Mouse (Mus musculus): ENCODE results near the gene Slc35e1. TPM values are rescaled to one million over a fixed set of nuclear protein-coding genes. Genes with fewer than 3 reads are reported as not detected.

The Slc35e1 gene
- total RNA-seq (2017), result 20.7 and 23.2 TPM in 2 replicates

DNA sequence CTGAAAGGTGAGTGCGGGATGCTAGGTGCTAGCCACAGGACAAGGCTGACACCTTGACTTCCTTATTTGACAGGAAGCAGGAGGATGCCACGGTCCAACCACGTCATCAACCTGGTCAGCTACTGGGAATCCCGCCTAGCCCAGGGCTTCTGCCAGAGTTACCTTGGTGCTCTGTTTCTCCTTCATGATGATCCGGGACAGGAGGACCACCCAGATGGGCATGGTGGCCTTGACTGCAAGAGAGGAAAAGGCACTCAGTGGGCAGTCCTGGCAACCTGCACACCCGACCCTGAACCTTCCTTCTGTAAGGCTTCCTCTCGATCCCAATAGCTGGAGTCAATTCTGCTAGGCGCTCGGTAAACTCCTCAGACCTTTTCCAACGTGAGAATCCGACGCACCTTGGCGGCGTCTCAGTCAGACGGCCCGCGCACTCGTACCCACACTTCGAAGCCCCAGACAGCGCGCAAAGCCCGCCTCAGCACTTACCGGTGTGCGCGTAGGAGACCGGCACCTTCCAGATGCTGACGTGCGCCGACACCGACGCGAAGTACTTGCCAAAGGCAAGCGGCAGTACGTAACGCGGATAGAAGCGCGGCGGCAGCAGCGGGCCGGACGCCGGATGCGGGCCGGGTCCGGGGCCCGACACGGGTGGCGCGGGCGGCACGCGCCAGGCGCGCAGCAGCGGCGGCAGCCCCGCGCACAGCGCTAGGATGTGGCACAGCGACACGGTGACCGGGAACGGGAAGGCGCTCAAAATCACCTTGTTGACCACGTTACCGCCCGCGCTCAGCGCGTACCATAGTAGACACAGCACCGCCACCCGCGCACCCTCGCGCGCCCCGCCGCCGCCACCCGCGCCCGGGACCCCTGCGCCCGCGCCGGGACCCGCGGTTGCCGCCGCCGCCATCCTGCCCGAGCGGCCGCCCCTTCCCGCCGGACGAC lies at the start of gene Slc35e1:
Slc35e1 (minus strand) TSS at position 935 of the 942 bp plus-strand sequence.
- ATAC-seq (replicated peaks; ENCODE audit: low read depth, poor library complexity, severe bottlenecking), result peak; percentile 7; the same call in 1 of the 2 replicates

DNA sequence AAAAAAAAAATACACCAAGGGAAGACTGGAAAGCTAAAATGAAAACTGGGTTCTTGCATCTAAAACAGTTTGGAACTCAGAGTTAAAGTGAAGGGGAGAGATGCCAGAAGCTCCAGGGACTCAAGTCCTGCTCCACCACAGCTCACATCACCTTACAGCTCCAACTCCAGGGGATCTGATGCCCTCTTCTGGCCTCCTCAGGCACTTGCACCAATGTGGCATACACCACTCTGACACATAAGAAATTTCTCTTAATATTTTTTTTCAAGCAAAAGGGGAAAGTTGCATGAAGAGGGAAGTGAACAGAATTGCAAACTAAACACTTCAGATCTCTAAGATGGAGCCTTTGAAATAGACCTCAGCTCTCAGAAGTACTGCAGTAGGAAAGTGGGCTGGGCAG lies 46.8 kb upstream of the Slc35e1 start:
- peak; percentile 64; the same call in 1 of the 2 replicates for ATAC-seq (replicated peaks; ENCODE audit: low read depth, poor library complexity, severe bottlenecking)

DNA sequence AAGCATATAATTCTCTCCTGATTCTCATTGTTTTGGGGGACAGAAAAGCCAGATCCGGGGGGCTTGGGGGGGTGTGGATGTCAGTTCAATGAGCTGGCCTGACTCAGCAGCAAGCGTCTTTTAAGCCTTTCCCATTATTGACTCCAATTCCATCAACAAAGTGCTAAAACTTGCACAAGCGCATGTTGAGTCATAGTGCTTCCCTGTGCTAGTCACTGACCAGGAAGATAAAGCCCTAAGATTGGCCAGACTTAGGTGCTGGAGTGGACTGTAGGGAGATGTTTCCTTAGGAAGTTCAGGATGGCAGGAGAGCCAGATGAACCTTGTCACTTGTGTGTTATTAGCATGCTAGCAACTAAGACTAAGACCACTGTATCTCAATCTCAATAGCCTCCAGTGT lies 42.5 kb upstream of the Slc35e1 start:
- ATAC-seq (replicated peaks; ENCODE audit: low read depth, poor library complexity, severe bottlenecking), result no peak

DNA sequence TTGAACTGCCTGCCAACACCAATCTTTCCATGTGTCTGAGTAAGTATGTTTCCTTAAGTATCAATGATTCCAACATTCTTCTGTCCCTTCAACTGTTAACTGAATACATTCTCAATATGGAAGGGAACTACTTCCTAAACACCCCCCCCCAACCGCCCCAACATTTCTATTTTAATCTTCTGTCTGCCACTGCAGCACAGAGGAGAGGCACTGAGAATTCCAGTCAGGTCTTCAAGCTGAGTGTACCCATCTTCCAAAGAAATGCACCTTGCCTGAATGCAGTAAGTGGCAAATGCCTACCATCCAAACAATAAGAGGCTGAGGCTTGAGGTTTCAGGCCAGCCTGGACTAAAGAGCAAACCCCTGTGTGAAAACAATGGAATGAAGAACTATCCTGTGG lies 39.7 kb upstream of the Slc35e1 start:
- no peak for ATAC-seq (replicated peaks; ENCODE audit: low read depth, poor library complexity, severe bottlenecking)

DNA sequence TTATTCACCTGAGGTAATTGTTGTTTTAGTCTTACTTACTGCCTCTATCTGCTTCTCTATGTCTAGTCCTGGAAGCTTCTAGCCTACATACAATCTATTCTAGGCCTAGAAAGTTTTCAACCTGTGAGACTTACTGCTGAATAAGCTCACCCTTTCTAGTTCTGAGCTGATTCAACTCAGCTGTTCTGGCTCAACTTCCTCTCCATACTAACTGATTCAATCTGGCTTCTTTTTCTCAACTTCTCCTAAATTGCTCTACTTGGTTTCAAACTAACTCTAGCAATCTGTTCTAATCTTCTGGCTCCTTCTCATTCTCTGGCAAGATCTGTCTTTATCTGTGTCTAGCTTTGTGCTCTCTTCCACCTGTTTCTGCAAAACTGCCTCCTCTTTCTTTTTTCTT lies 29.5 kb upstream of the Slc35e1 start:
- 0 out of 2 replicates have a peak, but pooled peaks have one; percentile 15 for ATAC-seq (replicated peaks; ENCODE audit: low read depth, poor library complexity, severe bottlenecking)

DNA sequence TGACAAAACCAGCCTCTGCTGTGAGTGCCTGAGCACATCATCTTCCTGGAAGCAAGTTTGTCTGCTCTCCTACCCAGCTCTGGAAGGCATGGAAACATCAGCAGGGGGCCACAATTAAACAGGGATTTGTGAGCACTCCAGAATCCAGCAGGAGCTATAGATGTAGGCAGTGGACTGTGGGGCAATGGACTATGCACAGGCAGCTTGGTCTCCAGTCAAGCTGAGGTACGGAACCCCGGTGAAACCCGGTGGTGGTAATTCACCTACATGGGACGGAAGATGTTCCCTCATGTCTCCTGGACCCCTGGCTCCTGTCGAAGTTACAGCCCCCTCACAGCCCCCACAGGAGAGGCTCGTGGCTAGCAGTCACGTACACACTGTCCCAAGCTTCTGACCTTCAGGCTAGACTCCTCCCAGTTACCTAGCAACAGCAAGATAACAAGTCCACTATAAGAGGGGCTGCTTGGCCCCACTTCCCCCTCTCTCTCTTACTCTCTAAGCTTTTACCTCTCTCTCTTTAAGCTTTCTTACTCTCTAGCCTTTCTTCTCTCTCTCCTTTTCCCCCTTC lies 25.1 kb upstream of the Slc35e1 start:
- no peak for ATAC-seq (replicated peaks; ENCODE audit: low read depth, poor library complexity, severe bottlenecking)

DNA sequence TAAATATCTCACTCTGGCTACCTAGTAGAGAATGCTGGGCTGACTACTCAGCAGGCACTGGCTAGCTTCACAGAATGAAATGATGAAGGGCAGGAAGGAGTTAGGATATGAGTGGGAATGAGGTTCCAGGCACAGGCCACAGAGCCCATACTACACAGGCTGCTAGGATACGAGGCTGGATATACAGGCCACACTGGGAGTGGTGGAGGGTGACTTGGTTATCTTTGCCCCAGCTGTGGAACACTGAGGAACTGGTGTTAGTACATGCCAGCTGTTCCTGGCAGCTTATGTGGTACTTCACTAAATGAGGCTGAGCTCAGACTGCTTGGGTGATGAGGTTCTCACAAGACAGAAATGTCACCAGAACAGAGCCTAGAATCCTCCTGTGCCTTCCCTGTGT lies 20.7 kb upstream of the Slc35e1 start:
- no peak for ATAC-seq (replicated peaks; ENCODE audit: low read depth, poor library complexity, severe bottlenecking)

DNA sequence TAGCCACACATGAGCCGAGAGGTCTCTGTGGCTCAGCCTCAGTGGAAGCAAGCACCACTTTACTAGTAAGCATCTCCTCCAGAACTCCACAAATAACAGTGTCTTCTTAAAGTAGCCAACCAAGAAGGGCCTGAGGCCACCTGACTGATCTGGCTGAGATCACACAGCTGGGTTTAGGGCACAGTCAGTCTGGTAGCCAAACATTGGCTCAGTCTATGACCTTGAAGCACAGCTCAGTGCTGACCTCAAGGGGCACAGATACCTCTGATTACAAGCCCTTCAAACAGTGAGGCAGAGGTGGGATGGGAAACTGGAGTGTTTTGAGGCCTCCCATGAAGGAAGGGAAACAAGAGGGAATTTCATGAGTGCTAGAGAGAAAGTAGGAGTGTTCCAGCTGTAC lies 20.2 kb upstream of the Slc35e1 start:
- ATAC-seq (replicated peaks; ENCODE audit: low read depth, poor library complexity, severe bottlenecking), result no peak

DNA sequence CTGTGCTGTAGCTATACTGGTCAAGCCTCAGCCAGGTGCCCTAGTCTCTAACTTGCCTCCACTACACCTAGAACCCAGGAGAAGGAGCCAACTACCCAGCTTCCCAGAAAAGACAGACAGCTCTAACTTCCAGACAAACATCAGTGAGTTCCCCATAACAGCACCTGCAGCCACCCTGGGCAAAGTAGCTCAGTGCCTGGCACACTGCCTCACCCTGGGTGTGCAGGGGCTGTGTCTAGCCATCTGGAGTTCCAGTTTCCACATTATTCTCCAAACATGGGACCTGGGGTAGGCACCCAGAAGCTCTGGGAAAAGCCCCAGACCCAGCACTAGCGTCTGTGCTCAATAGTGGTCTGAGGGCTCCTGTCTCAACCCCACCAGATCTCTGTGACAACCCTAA lies 15.1 kb upstream of the Slc35e1 start:
- ATAC-seq (replicated peaks; ENCODE audit: low read depth, poor library complexity, severe bottlenecking), result no peak

DNA sequence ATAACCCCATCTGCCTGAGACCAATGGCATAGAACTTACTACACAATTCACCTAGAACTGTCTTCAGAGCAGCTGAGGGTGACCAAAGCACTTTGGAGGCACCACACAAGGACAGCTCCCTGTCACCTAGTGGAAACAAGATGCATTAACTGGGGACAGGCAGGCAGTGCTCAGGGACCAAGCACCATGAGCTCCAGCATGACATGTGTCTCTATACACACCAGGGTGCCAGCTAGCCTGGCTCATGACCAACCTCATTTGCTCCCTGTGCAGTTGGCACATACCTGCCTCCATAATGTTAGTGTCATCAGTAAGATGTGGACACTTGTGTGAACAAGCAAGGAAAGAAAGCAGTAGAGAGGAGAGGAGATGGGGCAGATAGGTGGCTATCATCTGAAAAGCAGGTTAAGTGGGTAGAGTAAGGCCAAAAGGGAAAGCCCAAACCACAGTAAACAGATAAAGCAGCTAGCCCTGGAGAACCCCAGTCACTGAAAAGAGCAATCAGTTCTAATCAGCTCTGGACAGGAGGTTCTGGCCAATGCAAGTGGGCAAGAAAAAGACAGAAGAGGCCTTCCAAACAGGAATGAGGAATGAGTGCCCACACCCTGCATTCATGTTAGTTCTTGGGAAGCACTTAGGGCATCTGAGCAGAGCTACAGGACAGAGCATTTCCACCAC lies 12.4 kb upstream of the Slc35e1 start:
- peak; percentile 40 for ATAC-seq (replicated peaks; ENCODE audit: low read depth, poor library complexity, severe bottlenecking)

DNA sequence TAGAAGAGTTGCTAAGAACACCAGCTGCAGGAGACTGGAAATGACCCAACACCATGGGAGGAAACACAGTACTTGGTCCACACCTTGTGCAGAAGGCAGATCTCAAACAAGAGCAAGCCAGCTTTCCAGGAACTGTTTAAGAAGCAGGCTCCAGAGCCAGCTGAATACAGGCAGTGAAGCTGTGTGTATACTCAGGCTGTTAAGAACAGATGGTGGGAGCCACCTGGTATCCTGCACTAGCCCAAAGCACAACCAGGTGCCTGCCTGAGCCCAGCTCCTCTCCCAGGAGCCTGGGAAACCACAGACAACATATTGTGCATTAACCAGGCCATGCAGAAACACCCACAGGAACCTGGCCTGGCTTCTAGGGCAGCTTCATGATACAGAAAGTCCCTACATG lies 11.7 kb upstream of the Slc35e1 start:
- no peak for ATAC-seq (replicated peaks; ENCODE audit: low read depth, poor library complexity, severe bottlenecking)

DNA sequence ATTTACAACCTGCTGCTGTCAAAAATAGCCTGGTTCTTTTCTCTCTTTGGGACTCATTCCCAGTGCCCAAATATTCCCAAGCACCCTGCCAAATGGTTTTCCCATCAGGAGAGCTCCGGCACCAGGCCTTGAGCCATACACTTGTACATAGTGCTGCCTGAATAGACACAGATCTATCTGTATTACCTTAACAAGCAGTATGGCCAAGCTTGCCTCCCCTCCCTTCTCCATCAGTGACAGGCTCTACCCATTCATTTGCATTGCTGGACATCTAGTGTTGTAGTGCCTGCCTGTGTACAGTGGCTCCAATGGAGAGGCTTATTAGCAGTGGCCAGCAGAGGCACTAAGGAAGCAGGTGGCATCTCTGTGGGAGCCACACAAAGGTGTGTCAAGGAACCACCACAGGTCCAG lies 8.1 kb upstream of the Slc35e1 start:
- ATAC-seq (replicated peaks; ENCODE audit: low read depth, poor library complexity, severe bottlenecking), result no peak

DNA sequence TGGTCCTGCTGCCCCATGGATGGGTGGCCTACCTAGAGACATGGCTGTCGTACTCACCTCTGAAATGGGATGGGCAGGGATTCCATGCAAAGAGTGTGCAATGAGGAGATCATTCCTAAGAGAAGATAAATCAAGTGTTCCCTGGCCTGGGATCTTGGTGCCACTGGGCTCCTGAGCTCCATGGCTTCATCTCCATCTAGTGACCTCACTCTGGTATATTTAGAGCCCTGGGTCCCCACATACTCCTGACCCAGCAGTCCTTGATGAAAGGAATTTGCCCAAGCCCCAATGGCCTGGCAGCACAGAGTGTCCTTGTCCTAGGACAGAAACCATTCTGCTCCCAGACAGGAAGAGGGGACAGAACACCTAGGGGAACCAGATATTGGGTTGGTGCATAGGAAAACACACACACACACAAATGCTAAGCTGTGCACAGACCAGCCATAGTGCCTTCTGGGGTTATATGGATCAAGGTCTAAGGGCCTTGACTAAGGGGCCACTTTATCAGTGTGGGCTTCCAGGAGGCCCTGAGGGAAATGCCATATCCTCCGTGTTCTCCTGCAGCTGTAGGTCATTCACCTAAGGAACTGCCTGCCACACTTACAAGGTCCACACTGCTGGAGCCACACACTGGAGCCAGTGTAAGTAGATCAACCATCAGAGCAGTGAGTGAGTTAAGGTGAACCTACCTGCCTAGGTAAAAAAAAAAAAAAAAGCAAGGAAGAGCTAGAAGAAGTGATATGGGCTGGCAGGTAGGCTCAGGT lies 7.3 kb upstream of the Slc35e1 start:
- ATAC-seq (replicated peaks; ENCODE audit: low read depth, poor library complexity, severe bottlenecking), result no peak

DNA sequence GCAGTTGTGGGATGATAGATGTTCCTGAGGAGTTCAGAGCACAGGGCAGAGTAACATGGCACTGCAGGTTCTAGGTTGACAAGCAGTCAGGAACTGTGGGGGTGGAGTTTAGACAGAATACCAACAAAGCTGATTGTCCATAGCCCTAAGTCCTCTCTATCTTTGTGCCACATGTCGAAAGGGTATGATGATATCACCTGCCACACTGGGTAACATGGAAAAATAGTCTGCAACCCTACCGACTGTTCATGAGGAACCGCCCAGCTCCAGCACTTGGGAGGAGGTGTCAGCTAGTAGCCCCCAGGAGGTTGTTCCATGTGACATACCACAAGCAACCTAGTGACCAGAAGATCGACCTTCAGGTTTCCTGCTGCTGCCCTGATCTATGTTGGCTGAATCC lies 6.1 kb upstream of the Slc35e1 start:
- no peak for ATAC-seq (replicated peaks; ENCODE audit: low read depth, poor library complexity, severe bottlenecking)

DNA sequence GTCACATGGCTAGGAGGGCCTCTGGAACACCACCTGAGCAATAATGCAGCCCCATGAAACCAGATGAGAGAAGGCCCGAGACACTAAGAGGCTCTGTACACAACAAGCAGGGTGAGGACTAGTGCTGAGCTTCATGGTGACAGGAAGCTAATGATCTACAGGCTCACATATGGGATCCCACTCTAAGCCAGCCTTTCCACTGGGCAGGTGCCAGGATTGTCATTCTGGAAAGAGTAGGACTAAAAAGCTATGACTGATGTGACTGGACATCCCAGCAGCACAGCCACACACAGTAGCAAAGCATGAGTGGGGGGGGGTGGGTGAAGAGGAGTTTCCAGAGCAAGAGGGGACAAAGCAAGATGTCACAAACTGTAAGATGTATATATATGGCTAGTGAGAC lies 5.5 kb upstream of the Slc35e1 start:
- ATAC-seq (replicated peaks; ENCODE audit: low read depth, poor library complexity, severe bottlenecking), result no peak

DNA sequence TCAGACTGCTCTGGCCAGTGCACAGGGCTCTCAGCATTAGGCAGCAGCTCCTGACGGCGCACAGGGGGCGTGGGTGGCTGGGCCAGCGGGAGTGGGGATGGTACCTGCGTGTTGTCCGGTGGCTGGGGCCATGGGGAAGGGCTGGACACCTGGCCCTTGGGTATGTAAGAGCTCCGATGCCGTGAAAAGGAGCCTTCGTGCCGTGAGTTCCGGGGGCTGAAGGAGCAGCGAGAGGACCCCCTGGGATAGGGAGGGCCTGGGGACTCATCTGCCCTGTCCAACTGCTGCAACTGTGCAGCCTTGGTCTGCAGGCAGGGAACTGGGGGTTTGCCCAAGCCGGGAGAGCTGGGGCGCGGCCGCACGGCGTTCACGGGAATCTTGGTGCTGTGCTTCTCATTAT lies 3.8 kb upstream of the Slc35e1 start:
- no peak for ATAC-seq (replicated peaks; ENCODE audit: low read depth, poor library complexity, severe bottlenecking)

DNA sequence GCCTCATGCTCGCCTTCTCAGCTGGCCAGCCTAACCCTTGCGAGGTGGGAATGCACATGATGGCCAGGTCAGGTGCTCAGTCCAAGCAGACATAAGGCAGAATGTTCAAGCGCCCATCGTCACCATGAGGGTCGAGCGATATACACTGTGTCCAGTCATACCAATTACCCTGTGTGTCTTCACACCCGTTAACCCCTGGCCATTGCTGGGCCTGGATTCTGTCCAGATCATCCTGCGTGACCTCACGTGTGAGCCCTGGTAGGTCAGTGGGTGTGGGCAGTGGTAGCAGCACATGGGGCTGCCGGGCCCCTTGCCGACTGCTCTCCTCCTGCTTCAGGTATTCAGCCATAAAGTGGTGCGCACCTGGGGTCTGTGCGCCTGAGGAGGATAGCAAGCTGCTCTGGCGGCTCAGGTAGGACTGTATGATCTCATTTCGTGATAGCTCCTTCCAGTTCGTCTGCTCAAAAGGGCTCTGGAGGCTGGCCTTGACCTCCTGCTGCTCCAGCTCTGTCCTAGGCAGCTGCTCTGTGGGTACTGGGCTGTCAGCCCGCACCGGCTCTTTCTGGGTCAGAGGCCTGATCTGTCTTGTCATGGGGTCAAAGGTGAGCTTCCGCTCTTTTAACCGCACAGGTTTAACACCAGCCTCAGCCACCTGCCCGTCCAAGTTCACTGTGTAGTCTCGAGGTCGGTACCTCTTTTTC lies 3.1 kb upstream of the Slc35e1 start:
- no peak for ATAC-seq (replicated peaks; ENCODE audit: low read depth, poor library complexity, severe bottlenecking)

DNA sequence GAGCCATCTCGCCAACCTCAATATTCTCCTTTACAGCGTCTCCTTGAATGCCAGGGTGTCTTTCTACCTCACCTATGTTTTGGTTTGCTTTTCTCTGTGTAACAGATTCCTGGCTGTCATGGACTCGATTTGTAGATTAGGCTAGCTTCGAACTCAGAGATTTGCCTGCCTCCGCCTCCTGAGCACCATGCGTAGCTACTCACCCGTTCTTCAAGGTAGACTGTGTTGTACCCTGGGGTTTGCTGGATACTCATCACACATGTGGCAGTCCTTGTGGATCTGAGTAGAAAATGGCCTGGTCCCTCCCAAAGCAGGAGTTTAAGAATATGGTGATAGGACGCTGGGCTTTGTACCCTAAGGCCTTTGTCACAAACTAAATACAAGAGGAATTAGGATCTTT lies 967 bp upstream of the Slc35e1 start:
- ATAC-seq (replicated peaks; ENCODE audit: low read depth, poor library complexity, severe bottlenecking), result no peak

DNA sequence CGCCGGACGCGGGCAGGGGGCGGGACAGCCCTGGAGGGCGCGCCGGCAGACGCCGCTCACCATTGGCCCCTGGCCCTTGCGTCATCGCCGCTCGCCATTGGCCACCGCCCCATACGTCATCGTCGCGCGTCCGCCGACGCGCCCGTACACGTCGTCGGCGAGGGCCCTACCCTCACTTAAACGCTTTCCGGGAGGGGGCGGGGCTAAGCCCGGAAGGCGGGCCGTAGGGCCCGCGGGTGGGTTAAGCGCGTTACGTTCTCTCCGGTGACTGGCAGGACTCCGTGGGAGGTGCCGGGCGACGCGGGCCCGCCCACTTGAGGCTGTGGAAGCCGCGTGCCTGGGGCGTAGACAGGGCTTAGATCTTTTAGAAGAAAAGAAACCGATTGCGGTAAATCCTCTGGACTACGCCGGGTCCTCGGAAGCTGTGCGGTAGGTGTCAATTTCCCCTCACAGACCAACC lies 238 bp upstream of the Slc35e1 start:
- peak; percentile 90 for ATAC-seq (replicated peaks; ENCODE audit: low read depth, poor library complexity, severe bottlenecking)

DNA sequence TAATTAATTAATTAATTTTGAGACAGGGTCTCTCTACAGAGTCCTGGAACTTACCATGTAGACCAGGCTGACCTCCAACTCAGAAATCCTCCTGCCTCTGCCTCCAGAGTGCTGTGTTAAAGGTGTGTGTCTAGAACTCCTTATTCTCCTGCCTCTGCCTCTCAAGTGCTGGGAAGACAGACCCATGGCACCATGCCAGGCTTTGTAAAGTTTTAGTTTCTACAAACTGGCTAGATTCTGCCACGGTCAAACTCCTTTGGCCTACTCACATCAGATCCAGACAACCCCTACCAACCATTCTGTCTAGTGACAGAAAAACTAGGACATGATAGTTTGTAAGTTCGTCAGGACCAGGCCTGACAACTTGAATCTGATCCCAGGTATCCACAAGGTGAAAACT lies 1.4 kb downstream of the Slc35e1 start:
- no peak for ATAC-seq (replicated peaks; ENCODE audit: low read depth, poor library complexity, severe bottlenecking)
